Mouse (Mus musculus): ENCODE data around the gene Mki67.

DNA sequence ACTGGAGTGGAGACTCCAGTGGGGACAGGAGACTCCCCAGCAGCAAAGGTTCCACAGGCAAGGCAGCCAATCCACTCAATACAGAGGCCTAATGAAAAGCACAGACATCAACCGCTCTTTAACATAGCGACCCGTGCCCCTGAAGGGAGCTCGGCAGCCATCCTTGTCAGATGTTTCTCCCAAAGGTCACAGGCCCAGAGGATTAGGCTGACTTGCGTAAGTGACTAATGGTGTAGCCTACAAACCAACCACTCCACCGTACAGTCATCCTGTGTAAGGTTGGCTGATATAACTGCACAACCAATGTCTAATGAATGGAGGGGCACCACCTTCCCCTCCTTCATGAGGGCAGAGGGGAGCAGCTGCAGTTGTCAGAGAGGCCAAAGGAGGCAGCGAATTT lies 26.8 kb downstream of the Mki67 start:
- TF ChIP-seq EP300 (optimal IDR thresholded peaks at IDR 0.05) = no peak
- TF ChIP-seq CTCF (IDR thresholded peaks at IDR 0.05; ENCODE audit: low read depth) = no peak

All from stomach, postnatal 0 days (tissue).